Mouse (Mus musculus) kidney, postnatal 14 days (tissue): Measurements from ENCODE around the gene Apol7a.

Source experiments
- DNase-seq: peaks from one replicate; pipeline ENCODE4 v3.0.0; 2022; ENCODE audit warnings: mixed read lengths

Gene Apol7a

DNA sequence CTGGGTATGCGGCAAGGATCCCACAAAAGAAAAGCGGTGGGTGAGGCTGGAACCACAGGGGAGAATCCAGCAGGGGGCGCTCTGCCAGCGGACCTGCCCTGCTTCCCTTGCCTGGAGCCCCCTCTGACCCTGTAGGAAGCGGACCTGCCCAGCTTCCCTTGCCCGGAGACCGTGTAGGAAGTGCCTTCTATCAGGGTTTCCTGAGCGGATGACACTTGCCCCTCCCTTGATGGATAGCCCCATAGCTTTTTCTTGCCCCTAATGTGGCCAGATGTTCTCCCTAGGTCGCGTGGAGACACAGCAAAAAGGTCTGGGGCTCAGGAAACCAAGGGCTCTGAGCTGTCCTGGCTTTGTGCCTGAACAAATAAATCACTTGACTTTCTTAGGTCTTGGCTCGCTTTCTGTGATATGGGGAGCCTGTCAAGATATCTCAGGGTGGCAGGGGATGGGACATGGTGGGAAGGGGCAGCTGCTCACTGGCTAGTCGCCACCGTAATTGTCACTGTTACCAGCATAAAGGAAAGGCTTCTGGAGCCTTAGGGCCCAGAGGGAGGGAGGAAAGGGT is 55.3 kb downstream of the Apol7a start:
- DNase-seq = peak; percentile 87

DNA sequence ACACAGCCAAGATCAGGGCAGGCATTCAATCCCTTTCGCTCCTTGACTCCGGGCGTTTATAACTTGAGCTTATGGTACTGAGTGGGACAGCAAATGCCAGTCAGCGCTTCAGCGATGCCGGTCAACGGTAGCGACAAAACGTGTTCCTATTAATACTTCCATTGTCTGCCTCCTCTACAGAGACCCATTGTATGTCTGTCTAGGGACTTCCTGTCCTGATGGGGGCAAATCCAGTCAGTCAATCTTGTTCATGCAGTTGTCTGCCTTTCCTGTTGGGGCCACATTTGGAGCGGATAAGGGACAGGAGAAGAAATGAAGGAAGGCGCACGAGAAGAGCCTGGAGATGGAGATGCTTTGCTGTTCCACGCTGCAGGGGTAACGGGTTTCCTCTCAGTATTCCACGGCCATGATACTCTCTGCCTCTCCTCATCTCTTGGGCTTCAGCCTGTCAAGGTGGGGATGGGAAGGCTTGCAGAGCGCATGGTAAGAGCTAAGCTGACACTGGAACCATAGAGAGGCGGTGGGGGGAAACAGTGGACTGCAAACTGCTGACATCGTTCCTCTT is 55.9 kb downstream of the Apol7a start:
- peak; percentile 35 for DNase-seq

DNA sequence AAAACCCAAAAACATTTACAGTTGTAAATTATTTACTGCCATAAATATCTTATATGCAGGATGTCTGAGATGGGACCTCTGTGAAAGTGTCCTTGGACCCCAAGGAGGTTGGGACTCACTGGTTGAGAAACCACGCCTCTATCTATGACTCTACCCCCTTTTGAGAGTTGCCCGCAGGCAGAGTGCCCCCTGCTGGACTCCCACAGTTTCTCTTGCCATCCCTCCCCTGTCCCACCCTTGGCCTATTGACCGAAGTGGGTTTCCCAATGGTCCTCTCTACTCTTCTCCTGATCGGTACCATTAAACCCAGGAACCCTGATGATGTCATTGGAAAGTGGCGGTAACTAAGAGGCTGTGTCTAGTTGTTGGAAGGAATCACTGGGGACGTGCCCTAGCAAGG is 56.9 kb downstream of the Apol7a start:
- no peak for DNase-seq

DNA sequence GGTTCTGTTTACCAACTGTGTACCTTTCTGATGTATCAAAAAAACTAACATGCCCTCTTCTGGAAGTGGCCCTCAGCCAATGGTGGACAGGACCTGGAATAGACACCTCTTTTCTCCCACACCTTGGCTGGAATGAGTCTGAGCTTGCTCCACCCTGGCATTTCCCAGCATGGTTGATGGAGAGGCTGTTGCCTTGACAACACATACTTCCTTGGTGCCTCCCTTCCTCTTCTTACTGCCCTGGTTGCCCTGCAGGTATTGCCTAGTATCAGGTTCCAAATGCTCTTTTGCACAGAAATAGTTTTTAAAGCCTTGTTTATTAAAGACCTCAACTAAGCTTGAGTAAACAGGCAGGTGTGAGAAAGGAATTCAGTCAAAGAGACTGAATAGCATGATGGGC is 58.3 kb downstream of the Apol7a start:
- DNase-seq = no peak

DNA sequence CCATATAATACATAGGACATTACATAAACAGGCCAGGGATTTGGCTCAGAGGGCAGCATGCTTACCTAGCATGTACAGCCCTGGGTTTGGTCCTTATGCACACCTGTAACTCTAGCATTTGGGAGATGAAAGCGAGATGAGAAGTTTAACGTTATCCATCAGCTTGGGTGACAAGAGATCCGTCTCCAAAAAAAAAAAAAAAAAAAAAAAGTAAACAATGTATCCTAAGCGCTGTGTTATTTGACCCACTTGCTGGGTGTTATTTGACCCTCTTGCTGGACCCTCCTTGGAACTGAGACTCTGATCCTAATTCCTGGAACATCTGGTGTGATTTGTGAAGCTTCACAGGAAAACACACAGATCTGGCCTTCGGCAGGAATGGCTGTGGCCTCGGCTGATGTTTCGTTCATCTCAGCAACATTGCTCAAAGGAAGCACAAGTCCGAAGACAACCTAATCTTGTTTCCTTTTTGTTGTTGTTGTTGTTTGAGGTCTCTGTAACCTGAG is 59.9 kb downstream of the Apol7a start:
- DNase-seq = no peak

DNA sequence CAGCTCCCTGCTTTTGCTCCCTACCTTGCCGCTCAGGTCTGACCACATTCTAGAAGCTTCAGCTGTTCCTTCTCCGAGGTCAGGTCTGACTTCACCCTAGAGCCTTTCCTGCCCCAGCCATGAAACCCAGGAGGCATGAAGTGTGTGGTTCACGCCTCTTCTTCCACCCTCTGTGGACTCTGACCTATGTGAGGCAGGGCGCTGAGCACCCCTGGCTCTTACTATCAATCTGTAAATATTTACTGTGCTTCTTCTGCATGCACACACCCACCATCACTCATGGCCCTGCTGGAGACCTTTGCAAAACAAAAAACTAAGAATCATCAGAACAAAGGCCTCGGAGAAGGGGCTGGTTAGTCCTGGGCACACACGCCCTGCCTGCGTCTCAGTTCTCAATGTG is 60.5 kb downstream of the Apol7a start:
- peak; percentile 35 for DNase-seq
